Mouse (Mus musculus) frontal cortex, postnatal 25 days (tissue): ENCODE results near the gene Gm3043.
"Not testable (repeated sequence)": the region's sequence is repeated elsewhere in the genome, so short reads cannot be mapped to it uniquely, and the experiment has no call there.

Source experiments
- DNase-seq, 2 experiments: peaks; one replicate each; pipeline ENCODE4 v3.0.0; 2022; ENCODE audit warnings: low spot score in 2 of 2

The Gm3043 gene

GRCm38 (mm10) chr14:3688483-3688882 is at the start of gene Gm3043:
Gene Gm3043, plus strand, starts transcription at chr14:3688783.
- DNase-seq: not testable (repeated sequence)

GRCm38 (mm10) chr14:3651730-3652129 is 36.9 kb upstream of the Gm3043 start, which contains the start of gene Gm3020:
Gene Gm3020, plus strand, starts transcription at chr14:3652030.
- not testable (repeated sequence) for DNase-seq
